Mouse (Mus musculus) thymus, adult 2 months (tissue): ENCODE data around the gene Trib2.

ENCODE experiments used
- CTCF ChIP-seq: fragments of 200-500 bp; IDR thresholded peaks from 2 replicates; pipeline ENCODE4 v1.5.1; 2012; ENCODE audit warnings: mild to moderate bottlenecking, control low read depth, low read length, moderate library complexity, borderline replicate concordance; ENCODE audit not compliant: control insufficient read depth, poor library complexity, insufficient read depth; ENCODE audit errors: extremely low read depth
- POLR2A ChIP-seq: fragments of 200-500 bp; IDR thresholded peaks from 2 replicates; pipeline ENCODE4 v1.6.1; 2012; ENCODE audit warnings: mild to moderate bottlenecking, low read length, control low read depth, moderate library complexity; ENCODE audit not compliant: control insufficient read depth, poor library complexity, insufficient read depth; ENCODE audit errors: extremely low read depth

GRCm38 (mm10) chr12:15768536-15768935 is 48.2 kb downstream of the Trib2 start:
- TF ChIP-seq POLR2A (no peak), CTCF (no peak)
